Mouse (Mus musculus) left cerebral cortex, postnatal 14 days (tissue): ENCODE data around the gene Amigo2. TPM values are rescaled to one million over a fixed set of nuclear protein-coding genes. Genes with fewer than 3 reads are reported as not detected.
A peak's percentile ranks its signal among the peaks of the same experiment; 100 is the strongest.
"Not testable (repeated sequence)": the region's sequence is repeated elsewhere in the genome, so short reads cannot be mapped to it uniquely, and the experiment has no call there.

Experiments used
- DNase-seq, 2 experiments: peaks; one replicate each; pipeline ENCODE4 v3.0.0; 2021 to 2022; ENCODE audit warnings: low spot score in 2 of 2, mixed read lengths in 1 of 2
- intact Hi-C: fragments of 180-260 bp; cut with DNase I; formaldehyde crosslinking; loops from one replicate; pipeline ENCODE4 v1.15.1; 2025
- total RNA-seq, 2 experiments: library from RNA; stranded (reverse); gene quantifications; 2 replicates each; pipeline ENCODE4 v1.2.3; 2021

Gene Amigo2
- total RNA-seq, 2 experiments from 2014 or later = 5.9 to 6.8 TPM

DNA sequence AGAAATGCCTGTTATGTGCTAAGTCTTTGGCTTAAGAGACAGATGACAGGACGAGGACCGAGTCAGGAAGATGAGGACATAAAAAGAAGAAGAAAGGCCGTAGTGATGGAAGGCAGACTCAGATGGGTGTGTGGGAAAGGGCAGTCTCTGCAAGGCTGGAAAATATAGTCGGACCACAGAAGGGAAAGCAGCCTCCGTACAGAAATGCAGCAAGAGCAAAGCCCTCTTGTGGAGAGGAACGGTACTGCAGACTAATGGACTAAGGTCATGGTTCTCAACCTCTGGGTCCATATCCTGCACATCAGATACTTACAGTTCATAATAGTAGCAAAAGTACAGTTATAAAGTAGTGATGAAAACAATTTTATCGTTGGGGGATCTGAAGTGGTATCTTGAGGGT, 11.9 kb downstream of the Amigo2 start:
- intact Hi-C loops = loop anchor here (5.0 kb wide), 1 partner anchor 38 kb away; no protein-coding TSS in a partner anchor
- DNase-seq = peak; percentile 24 to 56

- DNase-seq = no peak
- intact Hi-C loops = no loop called here
Observed at GRCm38 (mm10) chr15:97234076-97234475, 13.0 kb downstream of the Amigo2 start.

DNA sequence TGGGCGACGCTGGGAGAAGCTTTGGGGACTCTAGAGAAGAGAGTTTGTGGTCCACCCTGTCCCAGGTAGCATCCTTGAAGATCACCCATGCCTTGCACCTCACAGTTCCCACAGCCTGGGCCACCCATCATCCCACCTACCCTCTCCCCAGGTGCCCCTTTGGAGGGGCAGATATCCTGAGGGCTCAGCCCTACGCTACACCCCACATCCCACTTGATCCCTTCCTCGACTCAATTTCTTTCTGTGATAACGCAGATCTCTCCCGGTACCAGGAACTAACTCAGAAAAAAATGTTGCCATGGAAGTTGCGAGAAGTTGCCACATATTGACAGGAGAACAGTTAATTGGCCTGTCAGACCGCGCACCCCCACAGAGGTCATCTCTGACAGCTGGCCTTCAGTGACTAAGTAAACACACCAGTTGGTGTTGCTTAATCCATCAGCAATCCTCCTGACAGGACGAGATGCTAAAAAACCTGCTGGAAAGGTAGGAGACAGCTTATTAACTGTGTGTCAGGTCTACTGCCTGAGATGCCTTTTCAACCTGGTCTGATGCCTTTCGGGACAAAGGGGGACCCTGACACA, 17.5 kb downstream of the Amigo2 start:
- DNase-seq = no peak
- intact Hi-C loops = no loop called here

DNA sequence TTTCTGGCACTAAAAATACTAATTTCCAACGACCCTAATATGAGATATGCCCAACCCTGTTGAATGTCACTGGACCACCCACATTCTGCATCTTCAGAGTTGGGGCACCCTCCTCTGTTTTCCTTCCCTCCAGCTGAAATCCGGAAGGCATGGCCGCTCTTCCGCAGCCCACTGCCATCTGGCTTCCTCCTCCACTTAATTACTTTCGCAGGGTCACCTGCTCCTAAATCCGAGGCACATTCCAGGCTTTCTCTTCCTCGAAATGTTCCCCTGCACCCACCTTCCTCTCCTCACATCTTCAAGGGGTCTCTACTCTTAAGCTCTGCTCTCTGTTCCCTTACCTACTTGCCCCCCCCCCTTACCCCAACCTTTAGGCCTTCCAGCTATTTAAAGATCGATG, 23.1 kb downstream of the Amigo2 start:
- intact Hi-C loops = no loop called here
- DNase-seq = no peak

- intact Hi-C loops = no loop called here
- no peak for DNase-seq
Observed at GRCm38 (mm10) chr15:97223431-97223830, 23.7 kb downstream of the Amigo2 start.

DNA sequence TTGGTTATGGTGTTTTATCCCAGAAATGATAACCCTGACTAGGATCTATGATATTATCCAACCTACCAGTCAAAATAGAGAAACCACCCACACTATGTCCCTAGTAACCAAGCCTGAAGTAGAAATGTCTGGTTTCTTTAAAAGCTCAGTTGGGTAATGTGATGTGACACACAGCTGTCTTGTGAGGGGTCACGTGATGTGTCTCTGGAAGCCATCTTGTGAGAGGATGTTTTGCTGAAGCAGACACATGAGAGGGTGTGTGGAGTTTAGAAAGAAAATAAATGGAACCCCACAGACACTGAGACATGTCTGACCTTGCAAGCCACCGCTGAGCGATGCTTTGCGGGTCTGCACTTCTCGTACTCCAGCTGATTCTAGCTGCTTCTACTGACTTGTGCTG, 30.2 kb downstream of the Amigo2 start:
- no peak for DNase-seq
- intact Hi-C loops = no loop called here

- no peak for DNase-seq
Observed at GRCm38 (mm10) chr15:97212501-97213477, 34.3 kb downstream of the Amigo2 start.

GRCm38 (mm10) chr15:97209754-97210153, 37.3 kb downstream of the Amigo2 start:
- DNase-seq, intact Hi-C loops: not testable (repeated sequence)

More at GRCm38 (mm10) chr15:97212501-97213477, 34.3 kb downstream of the Amigo2 start:
- intact Hi-C loops = no loop called here

GRCm38 (mm10) chr15:97206506-97206905, 40.6 kb downstream of the Amigo2 start:
- DNase-seq = no peak
- intact Hi-C loops = no loop called here

GRCm38 (mm10) chr15:97205776-97206175, 41.3 kb downstream of the Amigo2 start:
- no peak for DNase-seq
- intact Hi-C loops = no loop called here

GRCm38 (mm10) chr15:97204889-97205288, 42.2 kb downstream of the Amigo2 start:
- intact Hi-C loops = no loop called here

DNA sequence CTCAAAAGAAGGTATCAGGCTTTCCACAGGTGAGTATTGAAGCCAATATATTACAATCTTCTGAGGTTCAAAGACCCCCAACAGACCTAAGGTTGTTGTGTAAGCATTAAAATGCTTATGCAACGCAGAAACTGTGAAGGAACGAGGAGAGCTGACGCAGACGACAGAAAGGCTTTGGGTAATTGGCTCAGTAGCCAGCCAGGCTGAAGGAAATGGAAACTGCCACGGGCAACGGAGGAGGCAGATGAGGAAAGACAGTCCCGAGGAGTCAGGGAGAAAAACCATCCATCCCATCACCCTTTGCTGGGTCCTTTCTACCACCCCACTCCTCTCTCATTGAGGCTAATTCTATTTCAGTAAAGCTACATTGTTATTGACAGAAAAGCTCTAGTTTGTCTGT, 50.4 kb downstream of the Amigo2 start:
- intact Hi-C loops = loop anchor here (5.0 to 10.0 kb wide), 2 partner anchors 41 to 408 kb away; no protein-coding TSS in a partner anchor
- no peak for DNase-seq

More at GRCm38 (mm10) chr15:97204889-97205288, 42.2 kb downstream of the Amigo2 start:
- no peak for DNase-seq

DNA sequence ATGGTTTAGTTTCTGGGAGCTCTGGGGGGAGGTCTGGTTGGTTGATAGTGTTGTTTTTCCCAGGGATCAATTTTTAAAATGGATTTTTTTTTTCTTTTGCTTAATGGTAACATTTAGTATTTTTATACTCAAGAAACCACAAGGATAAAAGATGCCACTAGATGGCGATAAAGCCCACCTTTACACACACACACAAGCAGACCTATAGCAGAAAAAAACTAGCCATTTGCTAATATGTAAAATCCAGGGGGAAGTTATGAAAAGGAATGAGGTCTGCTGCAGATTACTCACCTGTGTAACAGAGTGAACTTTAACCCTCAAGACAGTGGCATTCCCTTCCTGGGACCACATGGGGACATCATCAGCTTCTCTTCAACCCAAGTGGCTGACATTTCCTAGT, 51.5 kb downstream of the Amigo2 start:
- intact Hi-C loops = loop anchor here (2.0 to 10.0 kb wide), 3 partner anchors 42 to 469 kb away; no protein-coding TSS in a partner anchor
- DNase-seq = peak; percentile 78 to 84

Other genes with a start within 250 kb of the Amigo2 start
- 1 to 10 TPM; 1.3 to 1.5 TPM for gene Slc38a4, start 191.3 kb downstream of the Amigo2 start, total RNA-seq
- 1 to 10 TPM; 5.9 to 6.1 TPM for gene Pced1b, start 180 bp downstream of the Amigo2 start, total RNA-seq